Mouse (Mus musculus) cerebellum, postnatal 10 days (tissue): ENCODE data around the gene Ipo4.

Source experiments
- DNase-seq, 2 experiments: peaks; one replicate each; pipeline ENCODE4 v3.0.0; 2021; ENCODE audit warnings: mixed read lengths in 2 of 2

The Ipo4 gene

DNA sequence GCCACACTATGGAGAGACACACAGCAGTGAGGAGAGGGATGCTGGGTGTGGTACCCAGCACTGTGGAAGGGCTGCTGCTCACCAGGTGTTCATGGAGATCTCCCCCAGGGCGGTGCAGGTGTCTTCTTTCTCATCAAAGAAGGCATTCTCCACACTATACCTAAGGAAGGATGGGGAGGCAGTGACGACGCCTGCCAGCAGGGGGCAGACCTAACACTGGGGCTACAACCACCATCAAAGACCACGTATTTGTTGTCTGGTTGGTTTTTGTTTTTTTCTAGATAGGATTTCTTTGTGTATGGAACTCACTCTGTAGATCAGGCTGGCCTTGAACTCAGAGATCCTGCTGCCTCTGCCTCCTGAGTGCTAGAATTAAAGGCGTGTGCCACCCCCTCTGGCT, 6.4 kb downstream of the Ipo4 start:
- DNase-seq, result peak; percentile 62 to 69

DNA sequence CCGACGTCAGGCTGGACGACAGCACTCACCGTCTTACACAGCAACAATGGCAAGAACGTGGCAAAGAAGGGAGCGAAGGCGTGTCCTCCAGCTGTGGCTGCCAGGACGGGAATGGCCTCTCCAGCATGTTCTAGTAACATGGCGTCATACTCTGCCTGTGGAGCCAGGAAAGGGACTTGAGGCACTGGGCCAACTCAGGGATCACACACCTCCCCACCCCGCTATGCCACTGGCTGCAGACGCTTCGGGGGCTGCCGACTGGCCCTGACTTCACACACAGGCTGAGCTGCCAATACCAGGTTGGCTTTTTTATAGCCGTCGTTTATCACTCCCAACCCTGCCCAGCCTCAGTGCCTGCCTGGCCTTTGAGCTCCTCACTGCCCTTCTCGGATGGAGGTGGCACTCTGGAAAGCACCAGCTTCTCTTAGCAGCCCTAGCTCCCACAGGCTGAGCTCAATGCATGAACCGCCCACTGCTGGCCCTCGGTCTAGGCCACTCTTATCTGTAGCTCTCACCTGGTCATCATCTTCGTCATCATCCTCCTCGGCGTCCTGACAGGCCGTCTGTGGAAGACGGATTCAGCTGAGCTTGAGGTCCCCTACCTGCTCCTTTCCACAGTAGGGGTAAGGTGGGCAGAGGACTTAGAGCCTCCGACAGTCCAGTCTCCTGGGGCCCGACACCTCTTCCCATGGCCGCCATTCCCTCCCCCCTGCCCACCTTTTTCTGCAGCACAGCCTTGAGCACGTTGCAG, 7.5 kb downstream of the Ipo4 start:
- no peak for DNase-seq

DNA sequence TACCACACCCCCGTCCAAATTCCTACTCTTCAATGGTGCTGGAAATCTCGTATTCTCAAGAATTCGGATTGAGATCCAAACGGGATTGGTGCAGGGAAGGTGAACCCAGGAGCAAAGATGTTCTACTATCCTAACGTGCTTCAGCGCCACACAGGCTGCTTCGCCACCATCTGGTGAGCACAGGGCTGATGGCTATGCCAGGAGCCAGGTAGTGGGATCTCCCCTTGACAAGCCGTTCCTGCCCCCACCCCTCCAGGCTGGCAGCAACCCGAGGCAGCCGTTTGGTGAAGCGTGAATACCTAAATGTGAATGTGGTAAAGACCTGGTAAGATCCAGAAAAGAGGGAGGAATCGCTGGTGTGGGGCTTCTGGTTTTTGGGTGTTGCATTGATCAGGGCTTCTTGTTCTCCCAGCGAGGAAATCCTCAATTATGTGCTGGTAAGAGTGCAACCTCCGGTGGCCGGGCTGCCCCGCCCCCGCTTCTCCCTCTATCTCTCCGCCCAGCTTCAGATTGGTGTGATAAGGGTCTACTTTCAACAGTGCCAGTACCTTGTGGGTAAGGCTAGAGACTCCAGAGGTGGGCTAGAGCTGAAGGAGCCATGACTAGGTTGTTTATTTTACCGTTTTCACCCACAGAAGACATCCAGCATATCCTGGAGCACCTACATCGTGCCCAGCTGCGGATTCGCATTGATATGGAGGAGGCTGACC, 17.1 kb downstream of the Ipo4 start:
- peak; percentile 78 to 81 for DNase-seq

DNA sequence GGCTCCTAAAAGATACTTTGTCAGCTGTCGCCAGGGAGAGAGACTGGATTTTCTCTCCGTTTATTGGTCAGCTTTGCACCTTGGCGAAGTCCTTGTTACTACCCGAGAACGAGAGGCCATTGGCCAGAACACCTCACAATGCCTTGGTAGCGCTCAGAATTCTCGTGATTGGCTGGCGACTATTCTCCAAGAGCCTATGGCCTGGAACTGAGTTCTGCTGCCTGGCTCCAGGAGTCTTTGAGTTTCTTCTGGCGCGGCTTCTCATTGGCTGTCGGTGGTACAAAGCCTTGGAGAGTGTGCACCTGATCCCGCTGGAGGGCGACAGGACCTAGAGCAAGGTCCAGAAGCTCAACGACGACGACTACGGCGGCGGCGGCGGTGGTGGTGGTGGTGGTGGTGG, 17.9 kb downstream of the Ipo4 start, which contains the start of gene Rec8:
Gene Rec8 (plus strand): TSS at position 216 of the 400 bp plus-strand sequence.
- peak; percentile 71 to 73 for DNase-seq

DNA sequence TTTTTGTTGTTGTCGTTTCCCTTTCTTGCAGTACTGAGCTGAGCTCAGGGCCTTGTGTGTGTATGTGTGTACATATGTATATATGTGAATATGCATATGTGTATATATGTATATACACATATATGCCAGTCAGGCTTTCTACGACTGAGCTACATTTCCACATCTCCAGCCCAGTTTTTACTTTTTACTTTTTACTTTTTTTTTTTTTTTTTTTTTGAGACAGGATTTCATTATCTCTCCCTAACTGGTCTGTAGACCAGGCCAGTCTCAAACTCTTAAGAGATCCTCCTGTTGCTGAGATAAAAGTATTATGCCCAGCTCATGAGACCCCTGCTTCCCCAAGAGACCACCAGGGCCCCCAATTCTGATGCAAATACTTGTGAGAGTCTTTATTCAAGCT, 18.9 kb downstream of the Ipo4 start:
- no peak for DNase-seq

DNA sequence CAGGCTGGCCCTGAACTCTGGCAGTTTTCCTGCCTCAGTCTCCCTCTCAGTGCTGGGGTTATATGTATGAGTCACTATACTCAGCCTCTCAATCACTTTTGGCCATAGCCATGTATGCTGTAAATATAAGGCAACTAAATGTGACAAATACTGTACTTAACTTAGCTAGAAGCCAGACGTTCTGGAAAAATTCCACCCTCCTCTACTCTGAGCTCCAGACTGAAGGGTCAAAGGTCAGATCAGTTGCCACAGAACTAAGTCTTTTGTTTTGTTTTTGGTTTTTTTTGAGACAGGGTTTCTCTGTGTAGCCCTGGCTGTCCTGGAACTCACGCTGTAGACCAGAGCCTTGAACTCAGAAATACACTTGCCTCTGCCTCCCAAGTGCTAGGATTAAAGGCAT, 19.9 kb downstream of the Ipo4 start:
- DNase-seq, result no peak

DNA sequence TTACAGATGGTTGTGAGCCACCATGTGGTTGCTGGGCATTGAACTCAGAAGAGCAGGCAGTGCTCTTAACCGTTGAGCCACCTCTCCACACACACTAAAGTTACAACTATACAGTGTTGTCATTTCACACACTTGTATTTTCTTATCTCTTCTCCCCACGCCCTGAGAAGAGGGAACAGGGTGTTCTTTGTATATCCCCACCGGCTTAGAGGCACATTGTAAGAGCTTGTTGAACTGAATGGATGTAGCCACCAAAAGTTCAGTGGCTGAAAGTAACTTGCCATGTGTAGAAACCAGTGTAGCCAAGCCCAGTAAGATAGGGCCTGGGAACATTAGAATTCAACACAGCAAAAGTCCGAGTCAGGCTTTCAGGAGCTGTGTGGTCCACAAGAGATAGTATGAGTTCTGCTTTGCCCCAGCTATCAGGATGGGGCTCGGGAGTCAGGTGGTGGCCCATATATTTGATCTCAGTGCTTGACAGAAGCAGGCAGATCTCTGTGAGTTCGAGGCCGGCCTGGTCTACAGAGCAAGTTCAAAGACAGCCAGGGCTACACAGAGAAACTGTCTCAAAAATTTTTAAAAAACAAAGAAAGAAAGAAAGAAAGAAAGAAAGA, 21.1 kb downstream of the Ipo4 start:
- DNase-seq, result no peak

DNA sequence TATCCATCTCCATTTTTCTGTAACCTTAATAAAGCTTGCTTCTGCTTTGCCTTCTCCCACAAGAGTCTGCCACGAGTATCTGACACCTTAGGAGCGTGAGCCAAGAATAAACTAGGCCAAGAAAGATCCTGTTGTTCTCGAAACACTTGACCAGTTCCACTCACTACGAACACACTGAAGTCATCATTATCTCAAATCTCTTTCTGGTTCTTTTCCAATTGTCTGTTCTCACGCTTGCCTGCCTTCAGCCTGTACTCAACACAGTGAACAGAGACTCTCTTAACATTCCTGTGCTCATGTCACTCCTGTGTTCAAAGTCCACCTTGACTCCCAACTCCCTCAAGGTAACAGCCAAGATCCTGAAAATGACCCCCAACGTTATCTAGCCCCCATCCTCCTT, 22.4 kb downstream of the Ipo4 start:
- no peak for DNase-seq

DNA sequence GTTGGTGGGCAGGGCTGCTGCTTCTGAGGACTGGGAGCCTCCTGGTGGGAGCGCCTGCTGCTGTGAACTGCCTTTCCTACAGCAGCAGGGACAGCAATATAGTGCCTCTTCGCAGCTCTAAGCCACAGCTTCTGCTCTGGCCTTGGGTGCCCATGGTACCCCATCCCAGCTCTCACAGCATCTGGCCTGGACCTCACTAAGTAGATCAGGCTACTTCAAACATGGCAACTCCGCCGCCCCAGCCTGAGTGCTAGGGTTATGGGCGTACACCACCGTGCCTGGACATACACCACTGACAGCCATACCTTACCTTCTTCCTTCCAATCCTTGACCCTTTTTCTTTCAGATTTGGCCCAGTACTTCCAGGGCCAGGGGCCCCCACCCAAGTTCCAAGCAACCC, 27.4 kb downstream of the Ipo4 start:
- DNase-seq, result no peak

DNA sequence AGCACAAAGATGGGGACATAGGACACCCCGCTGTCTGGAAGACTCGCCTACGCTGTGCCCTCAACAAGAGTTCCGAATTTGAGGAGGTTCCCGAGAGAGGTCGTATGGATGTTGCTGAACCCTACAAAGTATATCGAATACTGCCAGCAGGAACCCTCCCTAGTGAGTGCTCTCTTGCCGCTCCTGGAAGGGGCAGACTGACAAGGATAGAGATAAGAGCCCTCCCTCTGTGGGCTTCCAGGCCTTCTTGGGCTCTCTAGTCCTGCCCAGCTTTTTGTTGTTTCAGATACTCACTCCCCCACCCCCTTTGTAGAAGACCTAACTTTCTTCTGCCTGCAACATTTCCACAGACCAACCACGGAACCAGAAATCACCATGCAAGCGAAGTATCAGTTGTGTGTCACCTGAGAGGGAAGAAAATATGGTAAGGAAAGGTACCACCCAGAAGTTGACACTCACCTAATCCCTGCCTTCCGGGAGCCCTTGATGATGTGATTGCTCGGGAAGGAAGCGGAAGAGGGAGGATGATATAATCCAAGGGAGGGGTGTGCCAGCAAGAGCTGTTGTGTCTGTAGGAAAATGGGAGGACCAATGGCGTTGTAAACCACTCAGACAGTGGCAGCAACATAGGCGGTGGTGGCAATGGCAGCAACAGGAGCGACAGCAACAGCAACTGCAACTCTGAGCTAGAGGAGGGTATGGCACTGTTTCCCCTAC, 29.9 kb downstream of the Ipo4 start:
- DNase-seq, result no peak

DNA sequence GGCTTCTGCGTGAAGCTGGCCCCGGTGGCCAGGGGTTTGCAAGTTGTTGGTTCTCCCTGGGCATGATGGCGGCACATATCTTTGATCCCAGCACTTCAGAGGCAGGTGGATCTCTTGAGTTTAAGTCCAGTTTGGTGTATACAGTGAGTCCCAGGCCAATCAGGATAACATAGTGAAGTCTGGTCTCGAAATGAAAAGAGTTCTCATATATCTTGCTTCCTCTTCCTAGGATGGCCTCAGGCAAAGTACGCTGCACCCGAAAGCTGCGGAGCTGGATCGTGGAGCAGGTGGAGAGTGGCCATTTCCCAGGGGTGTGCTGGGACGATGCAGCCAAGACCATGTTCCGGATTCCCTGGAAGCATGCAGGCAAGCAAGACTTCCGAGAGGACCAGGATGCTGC, 30.9 kb downstream of the Ipo4 start:
- no peak for DNase-seq

DNA sequence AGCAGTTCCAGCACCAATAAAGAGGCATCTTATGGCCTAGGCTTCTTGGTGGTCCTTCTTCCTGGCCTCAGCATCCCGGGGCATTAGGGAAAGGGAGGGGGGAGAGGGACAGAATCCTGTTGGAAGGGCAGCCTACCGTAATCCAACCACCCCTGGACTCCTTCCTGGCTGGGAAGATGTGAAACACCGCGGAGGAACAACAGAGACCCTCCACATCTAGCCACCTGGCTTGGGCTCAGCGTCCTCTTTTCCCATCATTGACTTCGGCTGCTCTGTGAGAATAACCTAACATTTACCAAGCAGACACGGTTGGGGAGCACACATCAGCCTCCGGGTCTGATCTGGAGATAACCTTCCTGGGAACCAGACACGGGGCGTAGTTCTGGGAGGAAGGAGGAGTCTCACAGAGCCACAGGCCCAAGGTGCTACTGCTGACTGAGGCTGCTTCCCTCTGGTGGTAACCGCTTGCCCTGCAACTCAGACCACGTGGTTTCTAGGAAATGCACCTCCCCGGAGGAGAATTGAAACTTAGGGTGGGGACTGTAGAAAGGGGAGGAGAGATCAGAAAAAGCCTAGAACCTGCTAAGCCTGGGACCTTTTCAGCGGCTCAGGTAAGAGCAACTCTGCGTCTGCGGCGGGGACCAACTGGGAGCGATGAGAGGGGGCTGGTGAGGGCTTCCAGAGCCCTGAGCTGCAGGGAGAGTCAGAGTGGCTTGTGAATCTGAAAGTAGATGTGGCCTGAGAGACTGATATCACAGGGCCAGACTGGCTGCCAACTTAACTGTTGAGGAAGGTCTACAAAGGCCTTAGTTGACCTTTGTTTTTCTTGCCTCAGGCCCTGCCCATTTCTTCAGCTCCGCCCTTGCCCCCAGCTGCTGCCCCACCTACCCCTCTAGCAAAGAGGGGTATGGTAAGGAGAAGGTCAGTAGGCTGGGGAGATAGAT, 31.9 kb downstream of the Ipo4 start:
- DNase-seq, result peak; percentile 90 to 92

DNA sequence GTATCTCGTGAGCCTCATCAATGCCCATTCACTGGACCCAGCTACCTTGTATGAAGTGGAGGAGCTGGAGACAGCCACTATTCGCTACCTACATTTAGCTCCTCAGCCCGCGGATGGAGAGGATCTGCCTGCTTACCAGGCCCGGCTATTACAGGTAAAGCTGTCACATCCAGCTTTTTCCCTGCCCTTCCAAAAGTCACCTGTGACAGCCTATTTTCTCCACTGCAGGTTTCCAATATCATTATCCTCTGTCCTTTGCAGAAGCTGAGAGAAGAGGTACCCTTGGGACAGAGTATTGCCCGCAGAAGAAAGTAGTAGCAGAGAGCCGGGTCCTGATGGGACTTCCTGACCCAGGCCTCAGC, 32.5 kb downstream of the Ipo4 start, which contains the start of gene Irf9:
Gene Irf9 (plus strand): TSS at position 301 of the 362 bp plus-strand sequence.
- DNase-seq, result no peak

DNA sequence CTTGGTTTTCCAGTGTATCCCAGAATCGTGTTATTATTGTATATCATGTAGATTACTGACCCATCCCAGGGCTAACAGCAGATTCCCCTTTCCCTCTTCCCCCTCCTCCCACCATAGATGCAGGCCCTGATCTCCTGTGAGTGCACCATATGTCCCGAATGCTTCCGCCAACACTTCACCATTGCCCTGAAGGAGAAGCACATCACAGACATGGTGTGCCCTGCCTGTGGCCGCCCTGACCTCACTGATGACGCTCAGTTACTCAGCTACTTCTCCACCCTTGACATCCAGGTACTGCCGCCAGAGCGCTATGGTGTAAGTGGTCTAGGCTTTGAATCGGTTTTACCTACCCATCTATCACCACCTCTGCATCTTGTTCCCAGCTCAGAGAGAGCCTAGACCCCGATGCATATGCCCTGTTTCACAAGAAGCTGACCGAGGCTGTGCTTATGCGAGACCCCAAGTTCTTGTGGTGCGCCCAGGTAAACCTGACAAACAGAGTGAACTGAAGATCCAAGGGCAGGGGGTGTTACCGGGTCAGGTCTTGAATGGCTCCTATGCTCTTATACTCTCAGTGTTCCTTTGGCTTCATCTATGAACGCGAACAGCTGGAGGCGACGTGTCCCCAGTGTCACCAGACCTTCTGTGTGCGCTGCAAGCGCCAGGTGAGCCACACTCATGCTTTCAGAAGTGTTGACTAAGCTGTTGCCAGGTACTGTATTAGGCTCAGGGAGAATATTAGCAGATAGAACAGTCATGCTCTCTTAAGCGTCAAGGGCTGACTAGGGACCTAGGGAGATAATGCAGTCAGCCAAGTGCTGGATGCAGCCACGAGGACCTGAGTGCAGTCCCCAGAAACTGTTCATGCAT, 37.0 kb downstream of the Ipo4 start:
- DNase-seq, result no peak

DNA sequence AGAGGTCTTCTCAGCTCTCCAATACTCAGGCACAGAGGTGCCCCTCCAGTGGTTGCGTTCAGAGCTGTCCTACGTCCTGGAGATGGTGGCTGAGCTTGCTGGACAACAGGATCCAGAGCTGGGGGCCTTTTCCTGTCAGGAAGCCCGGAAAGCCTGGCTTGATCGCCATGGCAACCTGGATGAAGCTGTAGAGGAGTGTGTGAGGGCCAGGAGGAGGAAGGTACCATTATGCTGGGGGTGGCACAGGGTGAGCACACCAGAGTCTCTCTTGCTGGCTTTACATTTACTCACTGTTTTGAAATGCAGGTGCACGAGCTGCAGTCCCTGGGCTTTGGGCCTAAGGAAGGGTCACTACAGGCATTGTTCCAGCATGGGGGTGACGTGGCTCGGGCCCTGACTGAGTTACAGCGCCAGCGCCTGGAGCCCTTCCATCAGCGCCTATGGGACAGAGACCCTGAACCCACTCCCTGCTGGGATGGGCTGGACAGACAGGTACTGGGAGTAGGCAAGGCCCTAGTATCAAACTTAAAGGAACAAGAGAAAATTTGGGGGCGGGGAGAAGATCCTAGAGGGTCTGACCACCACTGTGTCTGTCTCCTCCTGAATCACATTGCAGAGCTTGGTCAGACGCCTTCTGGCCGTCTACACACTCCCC, 39.6 kb downstream of the Ipo4 start:
- peak; percentile 68 to 69 for DNase-seq

DNA sequence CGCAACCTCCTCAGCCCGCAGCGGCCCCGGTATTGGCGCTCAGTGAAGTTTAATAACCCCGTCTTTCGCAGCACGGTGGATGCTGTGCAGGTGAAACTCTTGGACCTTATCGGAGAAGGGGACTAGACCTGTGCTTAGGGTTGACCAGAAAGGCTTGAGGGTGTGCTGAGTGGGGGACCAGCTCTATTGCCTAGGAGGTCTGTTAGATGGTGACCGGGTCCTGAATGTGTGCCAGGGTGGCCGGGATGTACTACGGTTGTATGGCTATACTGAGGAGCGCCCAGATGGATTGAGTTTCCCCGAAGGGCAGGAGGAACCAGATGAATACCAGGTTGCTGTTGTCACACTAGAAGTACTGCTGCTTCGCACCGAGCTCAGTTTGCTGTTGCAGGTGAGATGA, 43.5 kb downstream of the Ipo4 start:
- DNase-seq, result peak; percentile 53 to 65

DNA sequence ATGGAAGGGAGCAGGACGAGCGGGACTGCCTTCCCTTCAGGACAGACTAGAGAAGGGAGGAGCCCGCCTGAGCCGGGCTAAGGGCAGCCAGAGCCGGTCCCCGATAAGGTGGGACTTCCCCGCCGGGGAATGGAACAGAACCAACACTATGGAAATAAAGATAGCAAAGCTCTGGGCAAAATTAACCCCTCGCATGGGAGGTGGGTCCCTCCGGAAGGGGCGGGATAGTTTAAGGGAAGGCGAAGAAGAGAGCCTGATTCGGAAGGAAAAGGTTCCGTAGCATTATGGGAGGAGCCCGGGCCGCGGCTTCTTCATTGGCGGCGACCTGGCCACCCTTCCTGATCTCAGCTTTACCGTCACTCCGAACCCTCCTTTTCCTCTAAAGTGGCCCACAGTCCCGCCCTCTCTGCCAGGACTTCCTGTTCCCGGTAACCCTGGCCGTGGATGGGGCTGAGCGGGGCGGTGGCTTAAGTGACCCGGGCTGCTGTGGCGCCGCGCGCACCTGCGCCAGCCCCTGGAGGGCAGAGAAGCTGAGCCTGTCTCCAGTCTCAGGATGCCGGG, 44.3 kb downstream of the Ipo4 start, which contains the start of gene Rnf31:
Gene Rnf31 (plus strand): TSS at position 378 of the 561 bp plus-strand sequence.
- peak; percentile 94 to 95 for DNase-seq

DNA sequence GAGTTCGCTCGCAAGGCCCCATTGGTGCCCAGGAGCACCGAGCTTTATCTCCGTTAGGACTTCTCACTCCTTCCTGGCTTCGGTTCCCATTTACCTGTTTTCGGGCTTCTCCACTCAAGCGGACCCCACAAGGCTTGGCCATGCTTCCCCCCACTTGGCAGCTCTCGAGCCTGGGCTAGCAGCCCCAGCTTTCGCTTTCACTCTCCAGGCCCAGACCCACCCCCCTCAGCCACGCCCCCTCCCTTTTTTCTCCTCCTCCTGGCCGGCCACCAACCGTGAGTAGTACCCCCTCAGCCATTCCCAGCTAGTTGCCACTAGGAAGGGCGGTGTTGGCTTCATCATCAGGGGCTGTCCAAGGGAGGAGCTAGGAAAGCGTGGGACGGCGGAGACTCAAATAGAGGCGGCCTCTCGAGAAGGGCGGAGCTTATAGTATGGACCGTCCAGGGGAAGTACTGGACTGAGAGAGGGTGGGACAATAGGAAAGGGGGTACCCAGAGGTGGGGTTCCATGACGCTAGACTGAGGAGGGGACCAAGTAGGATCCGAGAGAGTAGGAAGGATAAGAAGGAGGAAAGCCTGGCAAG, 44.9 kb downstream of the Ipo4 start, which contains the start of gene Psme2:
Gene Psme2 (minus strand): TSS at position 366 of the 583 bp plus-strand sequence.
- peak; percentile 93 to 96 for DNase-seq

DNA sequence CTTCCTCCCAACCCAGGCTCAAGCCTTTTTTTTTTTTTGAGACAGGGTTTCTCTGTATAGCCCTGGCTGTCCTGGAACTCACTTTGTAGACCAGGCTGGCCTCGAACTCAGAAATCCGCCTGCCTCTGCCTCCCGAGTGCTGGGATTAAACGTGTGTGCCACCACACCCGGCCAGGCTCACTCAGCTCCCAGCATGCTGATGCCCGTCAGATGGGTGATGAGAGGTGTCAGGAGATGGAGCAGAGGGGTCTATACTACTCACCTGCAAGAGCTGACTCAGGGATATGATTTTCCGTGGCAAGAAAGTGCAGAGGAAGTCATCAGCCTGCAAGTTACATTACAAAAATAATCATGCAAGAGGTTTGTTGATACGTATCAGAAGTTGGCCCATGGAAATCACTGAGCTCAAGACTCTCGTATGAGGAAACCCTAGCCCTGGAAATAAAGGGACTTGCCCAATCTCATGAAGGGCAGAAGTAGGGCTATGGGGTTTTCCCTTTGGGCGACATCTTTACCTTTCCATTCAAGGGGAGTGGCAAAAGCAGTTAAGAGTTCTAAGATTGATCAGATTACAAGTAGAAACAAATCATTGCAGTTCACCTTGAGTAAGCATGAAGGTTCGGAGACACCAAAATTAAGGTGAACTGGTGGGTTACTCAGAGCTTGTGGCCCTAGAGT, 45.8 kb downstream of the Ipo4 start:
- no peak for DNase-seq
